Mouse (Mus musculus) bone marrow macrophage, adult 2 months (primary cell): ENCODE measurements around the gene Ctnna3. TPM values are rescaled to one million over a fixed set of nuclear protein-coding genes. Genes with fewer than 3 reads are reported as not detected.

Experiments used
- H3K27ac ChIP-seq: 2 replicates; pipeline ENCODE4 v1.5.1; 2012; ENCODE audit warnings: low read depth, low read length; ENCODE audit not compliant: insufficient read depth
- H3K4me1 ChIP-seq: 2 replicates; pipeline ENCODE4 v1.6.1; 2012; ENCODE audit warnings: low read length; ENCODE audit not compliant: control insufficient read depth, insufficient read depth
- H3K4me3 ChIP-seq: 2 replicates; pipeline ENCODE4 v1.5.1; 2012; ENCODE audit warnings: mild to moderate bottlenecking, low read length, moderate library complexity; ENCODE audit not compliant: insufficient read depth
- CTCF ChIP-seq: IDR thresholded peaks from 2 replicates; pipeline ENCODE4 v1.5.1; 2012; ENCODE audit warnings: low read depth, mild to moderate bottlenecking, low read length, moderate library complexity
- POLR2A ChIP-seq: IDR thresholded peaks from 2 replicates; pipeline ENCODE4 v1.6.1; 2012; ENCODE audit warnings: mild to moderate bottlenecking, low read depth, low read length, borderline replicate concordance
- polyA plus RNA-seq: library from polyadenylated mRNA; stranded (reverse); fragments of >200 nt; gene quantifications from 2 replicates; pipeline ENCODE4 v1.2.4, GENCODE M21; 2012; ENCODE audit not compliant: missing spikeins, insufficient read depth, insufficient read length

Gene Ctnna3
- polyA plus RNA-seq, 1 experiment = not detected

DNA sequence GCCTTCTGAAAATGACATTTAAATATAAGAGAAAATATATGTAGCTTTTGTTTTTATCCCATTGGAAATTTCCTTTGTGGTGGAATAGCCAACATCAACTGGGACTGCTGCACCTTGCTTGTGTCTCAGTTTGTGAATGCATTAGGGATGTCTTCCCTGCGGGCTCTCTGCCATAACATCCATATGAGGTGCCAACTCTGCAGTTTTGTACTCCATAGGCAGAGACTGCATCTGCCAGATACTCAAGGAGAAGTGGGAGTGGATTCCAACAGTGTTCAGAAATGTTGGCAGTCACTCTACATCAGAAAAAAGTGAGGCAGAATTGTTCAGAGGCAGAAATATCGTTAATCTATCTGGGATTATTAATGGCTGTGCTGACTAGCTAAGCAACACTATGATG is 1158.2 kb downstream of the Ctnna3 start:
- no peak overlapping the region for H3K27ac ChIP-seq

DNA sequence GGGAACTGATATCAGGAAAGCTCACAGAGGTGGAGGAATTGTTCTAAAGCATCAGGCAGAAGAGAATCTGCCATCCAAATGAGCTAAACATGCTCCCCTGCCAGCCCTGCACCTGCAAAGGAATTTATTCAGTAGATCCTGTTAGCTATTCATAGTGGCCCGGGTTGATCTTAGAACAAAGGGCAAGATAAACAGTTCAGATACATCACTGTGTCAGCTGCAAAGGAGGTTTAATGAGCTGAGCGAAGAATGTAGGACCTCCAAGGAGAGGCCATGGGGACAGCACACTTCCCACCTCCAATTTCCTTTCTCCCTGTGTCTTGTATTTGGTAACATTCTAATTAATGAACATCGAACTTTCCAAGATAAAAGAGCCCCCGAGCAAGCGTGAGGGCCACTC is 1206.9 kb downstream of the Ctnna3 start:
- no peak overlapping the region for H3K27ac ChIP-seq
- H3K4me1 ChIP-seq = no peaks in the 10 kb centered on the region
- no peak overlapping the region for H3K4me3 ChIP-seq
- no peak for TF ChIP-seq CTCF
- TF ChIP-seq POLR2A = no peak

More for the DNA sequence above, 1158.2 kb downstream of the Ctnna3 start:
- no peaks in the 10 kb centered on the region for H3K4me1 ChIP-seq
- no peak for TF ChIP-seq CTCF
- TF ChIP-seq POLR2A = no peak
- no peak overlapping the region for H3K4me3 ChIP-seq

DNA sequence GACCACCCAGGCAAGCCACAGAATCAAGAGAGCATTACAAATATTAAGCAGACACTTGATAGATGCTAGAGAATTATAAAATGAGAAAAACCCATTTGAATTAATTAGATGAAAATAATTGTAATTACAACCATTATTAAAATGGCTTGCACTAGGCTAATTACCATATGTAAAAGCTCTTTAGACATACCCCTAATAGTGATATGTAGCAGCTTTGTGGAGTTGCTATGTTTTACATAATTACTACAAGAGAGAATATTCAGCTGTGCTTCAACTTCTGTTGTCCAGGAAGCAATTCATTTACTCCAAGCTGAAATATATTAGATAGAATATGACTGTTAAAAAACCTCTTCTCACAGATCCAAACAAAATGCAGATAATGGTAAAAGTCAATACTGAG is 1209.2 kb downstream of the Ctnna3 start:
- Histone ChIP-seq H3K4me3 (no peak overlapping the region), H3K27ac (no peak overlapping the region), H3K4me1 (no peaks in the 10 kb centered on the region)
- TF ChIP-seq POLR2A (no peak), CTCF (no peak)

DNA sequence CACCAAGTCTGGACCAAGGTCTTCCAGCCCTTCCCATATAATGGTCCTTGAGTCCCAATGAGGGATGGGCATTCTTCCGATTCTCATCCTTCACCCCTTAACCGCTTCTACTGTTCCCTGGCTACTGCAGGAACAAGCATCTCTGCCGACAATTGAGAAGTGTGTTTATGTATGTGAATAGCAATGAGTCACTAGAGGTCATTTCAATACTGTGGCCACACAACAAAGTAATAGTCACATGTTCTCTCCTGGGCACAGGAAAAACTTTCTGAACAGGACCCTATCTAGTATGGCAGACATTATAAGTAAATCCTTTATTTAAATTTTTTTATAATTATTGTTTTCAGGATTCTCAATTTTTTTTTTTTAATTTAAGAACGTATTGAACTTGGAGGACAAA is 1211.2 kb downstream of the Ctnna3 start:
- H3K4me1 ChIP-seq = no peaks in the 10 kb centered on the region
- H3K27ac ChIP-seq = no peak overlapping the region
- H3K4me3 ChIP-seq = no peak overlapping the region
- no peak for TF ChIP-seq CTCF
- TF ChIP-seq POLR2A = no peak

DNA sequence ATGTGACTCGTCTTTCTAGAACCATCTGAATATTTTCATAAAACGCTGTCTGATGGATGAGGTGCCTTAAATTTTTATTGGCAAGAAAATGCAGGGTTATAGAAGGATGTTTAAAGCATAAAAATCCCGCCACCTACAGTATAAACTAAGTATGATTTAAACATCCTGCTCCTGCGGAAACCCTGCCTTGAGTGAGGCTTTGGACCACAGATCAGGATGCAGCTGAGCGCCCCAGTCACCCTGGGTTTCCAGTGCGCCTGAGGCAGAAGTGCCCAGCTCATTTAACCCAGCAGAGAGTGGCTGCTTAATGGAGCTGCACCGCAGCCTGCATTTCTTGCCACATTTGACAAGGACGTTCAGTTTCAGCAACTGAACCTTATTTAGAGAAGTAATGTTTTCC is 1211.7 kb downstream of the Ctnna3 start:
- no peak for TF ChIP-seq CTCF
- TF ChIP-seq POLR2A = no peak
- Histone ChIP-seq H3K27ac (no peak overlapping the region), H3K4me3 (no peak overlapping the region), H3K4me1 (no peaks in the 10 kb centered on the region)

DNA sequence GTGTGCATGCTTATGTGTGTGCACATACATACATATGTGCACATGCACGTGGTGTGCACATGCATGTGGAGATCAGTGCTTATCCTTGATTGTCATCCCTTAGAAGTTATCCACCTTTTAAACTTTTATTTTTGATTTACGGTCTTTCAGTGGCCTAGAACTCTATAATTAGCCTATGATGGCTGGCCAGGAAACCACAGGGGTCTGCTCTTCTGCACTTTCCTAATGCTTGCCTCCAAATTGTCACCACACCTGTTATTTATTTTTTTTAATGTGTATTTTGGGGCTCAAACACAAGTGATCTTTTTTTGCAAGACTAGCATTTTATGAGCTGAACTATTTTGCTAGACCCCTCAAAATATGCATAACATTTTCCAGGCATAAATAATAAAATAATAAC is 1214.1 kb downstream of the Ctnna3 start:
- no peak overlapping the region for H3K4me3 ChIP-seq
- TF ChIP-seq CTCF = no peak
- no peak for TF ChIP-seq POLR2A
- no peak overlapping the region for H3K27ac ChIP-seq
- H3K4me1 ChIP-seq = no peaks in the 10 kb centered on the region

DNA sequence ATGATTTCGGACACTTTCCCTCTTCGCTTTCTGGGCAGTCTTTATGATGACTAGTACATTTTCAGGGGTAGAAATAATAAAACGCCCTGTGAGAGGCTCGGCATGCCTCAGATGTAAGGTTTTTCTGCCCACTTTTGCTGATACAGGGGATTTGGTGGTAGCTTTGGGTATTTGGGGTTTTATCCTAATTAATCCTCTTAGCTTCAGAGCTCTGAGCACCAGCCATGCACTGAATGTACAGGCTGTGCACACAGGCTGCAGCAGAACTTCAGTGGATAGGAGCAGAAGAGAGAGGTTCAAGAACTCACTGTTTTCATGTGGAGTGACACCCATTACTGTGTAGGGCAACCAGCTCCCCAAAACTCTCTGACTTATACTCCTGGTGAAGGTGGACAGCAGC is 1231.3 kb downstream of the Ctnna3 start:
- Histone ChIP-seq H3K4me3 (no peak overlapping the region), H3K4me1 (no peaks in the 10 kb centered on the region), H3K27ac (no peak overlapping the region)
- TF ChIP-seq POLR2A (no peak), CTCF (no peak)

DNA sequence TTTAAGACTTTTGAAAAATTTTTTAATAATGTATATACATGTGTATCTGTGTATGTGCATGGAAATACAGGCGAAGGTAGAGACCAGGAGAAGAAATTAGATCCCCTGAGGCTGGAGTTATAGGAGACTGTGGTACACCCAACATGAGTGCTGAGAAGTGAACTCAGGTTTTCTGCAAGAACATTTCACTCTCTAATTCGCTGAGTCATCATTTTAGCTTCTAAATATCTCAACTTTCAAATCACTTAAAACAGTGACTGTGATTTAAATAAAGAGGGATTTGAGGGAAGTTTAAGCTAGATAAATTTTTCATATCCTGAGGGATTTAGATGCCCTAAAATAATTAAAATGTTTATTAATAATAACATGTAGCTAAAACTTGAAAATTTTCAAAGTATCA is 1241.6 kb downstream of the Ctnna3 start:
- Histone ChIP-seq H3K4me1 (no peaks in the 10 kb centered on the region), H3K27ac (no peak overlapping the region), H3K4me3 (no peak overlapping the region)
- TF ChIP-seq CTCF (no peak), POLR2A (no peak)

DNA sequence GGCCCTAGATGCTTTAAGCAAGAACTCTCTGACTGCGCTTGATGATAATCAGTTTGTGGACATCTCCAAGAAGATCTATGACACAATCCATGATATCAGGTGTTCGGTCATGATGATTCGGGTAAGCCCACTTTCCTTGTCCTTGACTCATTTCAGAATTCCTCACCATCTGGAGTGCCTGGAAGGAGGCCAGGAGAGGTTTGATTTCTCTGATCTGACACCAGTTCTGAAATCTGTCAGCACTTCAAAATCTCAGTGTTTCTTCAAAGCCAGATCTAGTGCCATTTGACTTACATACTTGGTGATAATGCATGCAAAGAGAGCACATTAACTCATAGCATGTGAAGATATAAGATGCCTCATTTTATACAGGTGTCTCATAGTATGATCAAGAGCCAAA is 1245.9 kb downstream of the Ctnna3 start:
- no peaks in the 10 kb centered on the region for H3K4me1 ChIP-seq
- H3K27ac ChIP-seq = no peak overlapping the region
- H3K4me3 ChIP-seq = no peak overlapping the region
- TF ChIP-seq CTCF = no peak
- no peak for TF ChIP-seq POLR2A

DNA sequence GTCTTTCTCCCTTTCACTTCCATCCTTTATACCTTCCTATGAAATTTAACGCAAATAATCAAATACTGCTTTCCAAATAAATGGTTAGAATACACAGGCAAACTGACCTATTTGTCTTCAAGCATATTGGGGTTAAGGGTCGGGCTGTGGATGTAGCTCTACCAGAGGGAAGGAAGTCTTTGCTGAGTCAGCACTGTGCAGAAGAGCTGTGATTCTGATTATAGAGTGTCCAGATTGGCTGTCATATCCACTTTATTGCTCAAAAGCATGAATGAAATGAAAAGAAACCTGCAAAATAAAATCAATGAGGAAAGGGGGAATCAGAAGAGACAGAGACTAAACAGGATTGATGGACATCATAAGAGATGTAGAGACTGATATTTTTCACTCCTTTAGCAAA is 1280.1 kb downstream of the Ctnna3 start:
- TF ChIP-seq CTCF (no peak), POLR2A (no peak)
- H3K4me1 ChIP-seq = no peaks in the 10 kb centered on the region
- no peak overlapping the region for H3K27ac ChIP-seq
- no peak overlapping the region for H3K4me3 ChIP-seq

DNA sequence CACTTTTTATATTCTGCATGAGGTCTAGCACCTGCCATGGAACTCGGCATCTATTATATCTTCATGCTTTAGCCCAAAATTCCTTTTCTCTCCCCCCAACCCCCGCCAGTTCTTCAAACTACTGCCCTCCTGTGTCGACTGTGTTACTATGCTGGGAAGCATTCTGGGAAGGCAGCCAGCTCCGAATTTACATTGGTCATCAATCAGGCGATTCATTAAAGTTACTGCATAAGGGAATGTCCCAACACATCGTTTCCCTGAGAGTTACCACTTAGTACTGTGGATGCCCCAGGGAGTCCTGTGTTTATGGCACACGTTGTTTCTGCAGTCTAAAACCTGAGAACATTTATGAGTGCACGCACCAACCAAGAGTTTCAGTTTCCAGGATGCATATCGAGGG is 1288.1 kb downstream of the Ctnna3 start:
- no peak overlapping the region for H3K4me3 ChIP-seq
- H3K4me1 ChIP-seq = no peaks in the 10 kb centered on the region
- TF ChIP-seq POLR2A (no peak), CTCF (no peak)
- no peak overlapping the region for H3K27ac ChIP-seq

DNA sequence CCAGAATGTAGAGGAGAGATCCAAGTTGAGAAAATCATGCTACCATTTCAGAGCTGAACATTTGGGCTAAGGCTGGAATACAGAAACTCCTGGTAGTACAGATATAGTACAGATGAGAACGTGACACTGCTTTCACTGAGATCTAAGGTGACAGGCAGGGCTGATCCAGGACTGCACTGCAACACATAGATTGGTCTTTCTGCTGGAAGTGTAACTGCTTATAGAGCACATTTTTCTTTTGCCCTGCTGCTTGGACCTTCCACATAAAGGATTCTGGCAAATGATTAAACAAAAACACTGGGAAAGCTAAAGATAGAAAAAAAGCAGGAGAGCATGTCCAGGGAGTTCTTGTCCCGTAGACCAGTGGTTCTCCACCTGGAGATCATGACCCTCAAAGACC is 1305.8 kb downstream of the Ctnna3 start:
- Histone ChIP-seq H3K4me3 (no peak overlapping the region), H3K27ac (no peak overlapping the region), H3K4me1 (no peaks in the 10 kb centered on the region)
- no peak for TF ChIP-seq CTCF
- no peak for TF ChIP-seq POLR2A
